Mouse (Mus musculus): ENCODE measurements around the gene Zbtb8b. TPM values are rescaled to one million over a fixed set of nuclear protein-coding genes. Genes with fewer than 3 reads are reported as not detected.
A peak's percentile ranks its signal among the peaks of the same experiment; 100 is the strongest.

Zbtb8b gene
- polyA plus RNA-seq, 1 experiment from 2014 or later = not detected

DNA sequence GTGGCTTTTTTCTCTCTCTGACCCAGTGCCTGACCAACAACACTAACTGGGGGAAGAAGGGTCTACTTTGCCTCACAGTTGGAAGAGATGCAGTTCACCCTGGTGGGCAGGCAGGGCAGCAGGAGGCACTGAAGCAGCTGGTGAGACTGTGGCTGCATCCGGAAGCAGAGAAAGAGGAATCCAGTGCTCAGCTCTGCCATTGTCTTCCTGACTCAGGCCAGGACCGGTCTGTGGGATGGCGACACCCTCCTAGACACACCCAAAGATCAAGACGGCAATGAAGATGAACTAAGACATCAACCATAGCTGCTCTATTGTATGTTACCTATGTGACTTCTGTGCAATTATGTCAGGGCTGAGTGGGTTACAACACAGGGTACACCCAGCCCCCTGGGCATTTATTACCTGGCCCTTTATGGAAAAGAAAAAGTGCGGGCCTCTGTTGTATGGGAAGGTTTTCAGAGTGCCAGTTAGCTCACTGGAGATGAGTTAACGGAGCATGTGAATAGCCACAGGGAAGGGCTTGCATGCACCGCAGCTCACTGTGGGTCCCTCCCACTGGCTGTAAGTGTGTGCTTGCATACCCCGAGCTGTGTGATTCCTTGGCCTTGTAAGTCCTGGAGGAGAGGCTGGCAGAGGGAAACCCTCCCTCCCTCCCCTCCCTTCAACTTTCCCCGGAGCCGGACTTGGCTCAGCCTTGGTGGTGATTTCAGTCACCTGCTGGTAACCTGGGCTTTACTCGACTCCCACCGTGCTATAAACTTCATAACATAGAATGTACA lies 46.4 kb downstream of the Zbtb8b start:
- H3K36me3 ChIP-seq (ENCODE audit: inconsistent target) = no peaks in the 10 kb centered on the region
- no peak overlapping the region for H3K27ac ChIP-seq
- no peaks in the 10 kb centered on the region for H3K79me2 ChIP-seq (ENCODE audit: inconsistent target)
- H3K4me3 ChIP-seq (ENCODE audit: inconsistent target) = no peak overlapping the region
- WGBS (ENCODE audit: missing documents) = 59% methylated on average over 10 of the region's 12 CpGs

DNA sequence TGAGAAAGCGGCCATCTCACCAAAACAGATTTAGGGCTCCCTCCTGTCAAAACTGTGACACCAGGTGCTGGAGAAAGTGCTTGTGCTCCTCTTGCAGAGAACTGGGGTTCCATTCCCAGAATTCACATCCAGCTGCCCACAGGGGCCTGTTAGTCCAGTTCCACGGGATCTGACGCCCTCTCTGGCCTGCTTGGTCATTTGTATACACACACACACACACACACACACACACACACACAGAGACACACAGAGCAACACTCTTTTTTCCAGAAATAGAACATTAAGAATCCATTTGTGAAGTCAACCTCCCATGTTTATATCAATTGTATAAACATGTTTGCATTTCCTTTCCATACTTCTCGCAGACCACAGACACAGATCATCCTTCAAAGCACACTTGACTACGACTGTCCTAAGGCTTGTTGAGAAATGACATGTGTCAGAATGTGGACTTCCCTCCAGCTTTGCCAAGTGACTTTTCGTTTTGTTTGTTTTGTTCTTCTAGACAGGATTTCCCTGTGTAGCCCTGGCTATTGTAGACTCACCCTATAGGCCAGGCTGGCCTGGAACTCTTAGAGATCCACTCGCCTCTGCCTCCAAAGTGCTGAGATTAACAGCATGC lies 49.6 kb downstream of the Zbtb8b start:
- WGBS (ENCODE audit: missing documents) = 85% methylated on average over 7 of the region's 7 CpGs
- H3K79me2 ChIP-seq (ENCODE audit: inconsistent target) = no peaks in the 10 kb centered on the region
- no peaks in the 10 kb centered on the region for H3K36me3 ChIP-seq (ENCODE audit: inconsistent target)
- no peak overlapping the region for H3K27ac ChIP-seq
- H3K4me3 ChIP-seq (ENCODE audit: inconsistent target) = no peak overlapping the region

DNA sequence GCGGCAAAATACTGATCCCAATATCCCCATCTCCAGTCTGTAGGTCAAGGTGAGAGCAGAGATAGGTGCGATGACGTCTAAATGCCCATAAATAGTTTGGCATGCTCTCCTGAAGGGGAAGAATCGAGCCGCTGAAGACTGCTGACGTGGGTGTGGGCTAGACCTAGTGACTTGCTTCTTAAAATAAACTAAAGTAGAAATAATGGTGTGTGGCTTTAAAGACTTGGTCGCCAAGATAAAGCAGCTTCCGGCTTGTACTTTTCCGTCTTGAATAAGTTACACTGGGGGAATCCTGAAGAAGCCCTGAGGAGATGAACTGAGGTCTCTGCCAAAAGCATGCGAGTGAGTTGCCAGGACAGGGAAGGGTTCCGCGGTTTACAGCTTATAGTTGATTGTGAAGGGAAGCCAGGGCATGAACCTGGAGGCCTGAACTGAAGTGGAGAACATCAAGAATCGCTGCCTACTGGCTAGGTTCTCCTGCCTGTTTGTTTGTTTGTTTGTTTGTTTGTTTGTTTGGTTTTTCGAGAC lies 50.4 kb downstream of the Zbtb8b start:
- Histone ChIP-seq H3K79me2 (ENCODE audit: inconsistent target) (no peaks in the 10 kb centered on the region), H3K4me3 (ENCODE audit: inconsistent target) (no peak overlapping the region), H3K27ac (no peak overlapping the region), H3K36me3 (ENCODE audit: inconsistent target) (no peaks in the 10 kb centered on the region)
- WGBS (ENCODE audit: missing documents) = 87% methylated on average over 13 of the region's 14 CpGs

DNA sequence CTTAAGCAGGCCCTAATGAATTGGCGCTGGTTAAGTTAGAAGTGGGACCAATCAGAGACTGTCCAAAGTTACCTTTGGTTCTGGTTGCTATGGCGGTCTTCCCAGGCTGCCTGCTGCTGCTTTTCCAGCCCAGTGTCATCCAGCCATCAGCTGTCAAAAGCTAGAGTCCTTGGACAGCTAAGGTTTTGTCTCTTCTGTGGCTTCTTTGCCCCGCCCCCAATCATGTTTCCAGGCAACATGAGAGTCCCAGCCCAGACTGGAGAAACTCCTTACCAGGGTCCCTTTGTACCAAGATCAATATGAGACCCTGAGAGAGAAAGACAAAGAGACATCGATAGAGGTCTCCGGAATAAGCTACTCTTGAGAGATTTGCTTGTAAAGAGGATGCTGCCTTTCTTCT lies 52.2 kb downstream of the Zbtb8b start:
- H3K79me2 ChIP-seq (ENCODE audit: inconsistent target) = no peaks in the 10 kb centered on the region
- no peak overlapping the region for H3K4me3 ChIP-seq (ENCODE audit: inconsistent target)
- H3K27ac ChIP-seq = no peak overlapping the region
- WGBS (ENCODE audit: missing documents) = 90% methylated on average over 5 of the region's 5 CpGs
- H3K36me3 ChIP-seq (ENCODE audit: inconsistent target) = no peaks in the 10 kb centered on the region

DNA sequence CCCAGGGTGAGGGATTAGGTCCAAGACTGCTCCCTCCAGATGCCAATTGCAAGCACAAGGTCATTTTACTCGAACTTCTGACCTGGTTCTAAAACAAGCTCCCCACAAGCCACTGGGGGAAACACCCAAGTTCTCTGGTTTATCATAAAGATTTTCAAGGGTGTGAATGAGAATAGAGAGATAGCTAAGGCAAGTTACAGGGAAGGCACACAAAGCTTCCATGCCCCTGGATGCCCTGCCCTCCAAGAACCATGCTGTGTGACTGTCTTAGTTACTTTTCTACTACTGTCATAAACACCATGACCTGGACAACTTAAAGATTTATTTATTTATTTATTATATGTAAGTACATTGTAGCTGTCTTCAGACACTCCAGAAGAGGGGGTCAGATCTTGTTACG lies 53.7 kb downstream of the Zbtb8b start:
- Histone ChIP-seq H3K4me3 (ENCODE audit: inconsistent target) (no peak overlapping the region), H3K79me2 (ENCODE audit: inconsistent target) (no peaks in the 10 kb centered on the region), H3K36me3 (ENCODE audit: inconsistent target) (no peaks in the 10 kb centered on the region), H3K27ac (no peak overlapping the region)
- WGBS (ENCODE audit: missing documents) = 67% methylated on average over 1 of the region's 2 CpGs

DNA sequence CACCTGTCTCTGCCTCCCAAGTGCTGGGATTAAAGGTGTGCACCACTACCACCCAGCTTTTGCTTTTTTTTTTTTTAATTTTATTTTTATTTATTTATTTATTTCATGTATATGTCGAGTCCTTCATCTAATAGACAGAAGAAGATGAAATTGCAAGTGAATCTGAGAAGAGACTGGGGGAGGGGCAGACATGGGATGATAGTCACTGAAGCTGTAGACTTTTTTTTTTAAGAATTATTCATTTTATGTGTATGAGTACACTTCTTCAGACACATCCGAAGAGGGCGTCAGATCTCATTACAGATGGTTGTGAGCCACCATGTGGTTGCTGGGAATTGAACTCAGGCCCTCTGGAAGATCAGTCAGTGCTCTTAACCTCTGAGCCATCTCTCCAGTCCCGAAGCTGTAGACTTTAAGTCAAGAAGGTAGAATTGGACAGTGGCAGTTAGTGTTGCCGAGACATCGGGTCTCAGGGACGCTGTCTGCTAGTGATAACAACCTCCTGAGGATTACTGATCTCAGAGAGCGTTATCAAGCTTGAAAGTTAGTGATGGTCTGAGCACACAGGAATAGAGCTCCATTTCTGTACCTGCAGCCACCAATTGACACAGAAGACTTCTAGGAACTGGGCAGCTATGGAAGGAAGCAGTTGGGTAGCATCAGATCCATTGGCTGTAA lies 54.2 kb downstream of the Zbtb8b start:
- no peaks in the 10 kb centered on the region for H3K36me3 ChIP-seq (ENCODE audit: inconsistent target)
- no peak overlapping the region for H3K27ac ChIP-seq
- no peaks in the 10 kb centered on the region for H3K79me2 ChIP-seq (ENCODE audit: inconsistent target)
- WGBS (ENCODE audit: missing documents) = 90% methylated on average over 8 of the region's 8 CpGs
- H3K4me3 ChIP-seq (ENCODE audit: inconsistent target) = no peak overlapping the region

DNA sequence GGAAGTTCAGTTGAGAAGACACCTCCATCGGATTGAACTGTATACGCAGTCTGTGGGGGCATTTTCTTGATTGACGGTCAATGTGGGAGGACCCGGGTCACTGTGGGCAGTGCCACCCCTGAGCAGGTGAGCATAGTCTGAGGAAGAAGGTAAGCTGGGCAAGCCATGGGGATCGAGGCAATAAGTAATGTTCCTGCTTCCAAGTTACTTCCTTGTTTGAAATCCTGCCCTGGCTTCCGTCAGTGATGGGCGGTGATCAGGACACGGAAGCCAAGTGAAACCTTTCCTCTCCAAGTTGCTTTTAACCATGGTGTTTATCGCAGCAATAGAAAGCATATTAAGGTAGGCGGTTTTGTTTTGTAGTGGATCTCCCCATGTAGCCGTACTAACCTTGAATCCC lies 55.0 kb downstream of the Zbtb8b start:
- Histone ChIP-seq H3K36me3 (ENCODE audit: inconsistent target) (no peaks in the 10 kb centered on the region), H3K79me2 (ENCODE audit: inconsistent target) (no peaks in the 10 kb centered on the region), H3K4me3 (ENCODE audit: inconsistent target) (no peak overlapping the region), H3K27ac (no peak overlapping the region)
- 72% methylated on average over 11 of the region's 11 CpGs for WGBS (ENCODE audit: missing documents)

DNA sequence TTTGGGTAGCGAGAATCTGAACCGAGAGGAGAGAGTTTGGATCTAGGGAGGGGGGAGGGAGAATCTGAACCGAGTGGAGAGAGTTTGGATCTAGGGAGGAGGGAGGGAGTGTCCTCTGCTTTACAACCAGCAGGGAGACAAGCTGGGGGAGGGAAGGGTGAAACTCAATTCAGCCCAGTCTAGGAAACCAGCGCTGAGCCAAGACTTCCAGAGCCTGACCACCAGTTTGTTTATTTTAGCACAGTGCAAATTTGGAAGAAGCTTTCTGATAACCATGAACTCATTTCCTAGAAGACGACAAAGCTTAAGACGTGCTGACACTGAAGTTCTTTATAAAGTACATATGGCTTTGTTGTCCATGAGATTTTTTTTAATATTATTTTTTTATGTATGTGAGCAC lies 56.2 kb downstream of the Zbtb8b start:
- H3K36me3 ChIP-seq (ENCODE audit: inconsistent target) = no peaks in the 10 kb centered on the region
- no peak overlapping the region for H3K27ac ChIP-seq
- H3K79me2 ChIP-seq (ENCODE audit: inconsistent target) = no peaks in the 10 kb centered on the region
- WGBS (ENCODE audit: missing documents) = 72% methylated on average over 6 of the region's 6 CpGs
- H3K4me3 ChIP-seq (ENCODE audit: inconsistent target) = no peak overlapping the region

DNA sequence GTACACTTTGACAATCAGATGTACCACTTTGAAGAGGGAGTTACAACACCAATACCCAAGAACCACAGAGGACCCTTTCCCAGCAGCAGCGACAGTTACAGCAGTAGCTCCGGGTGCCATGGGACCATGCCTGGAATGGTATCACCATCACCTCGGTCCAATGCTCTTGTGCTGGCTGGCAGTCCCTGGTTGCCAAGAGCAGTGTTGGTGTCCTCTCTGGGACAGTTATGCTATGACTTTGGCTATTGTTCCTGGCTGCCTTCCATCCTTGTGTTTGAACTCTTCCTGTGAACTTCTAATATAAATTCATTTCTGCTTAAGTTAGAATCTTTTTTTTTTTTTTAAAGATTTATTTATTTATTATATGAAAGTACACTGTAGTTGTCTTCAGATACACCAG lies 57.1 kb downstream of the Zbtb8b start:
- Histone ChIP-seq H3K79me2 (ENCODE audit: inconsistent target) (no peaks in the 10 kb centered on the region), H3K4me3 (ENCODE audit: inconsistent target) (no peak overlapping the region), H3K36me3 (ENCODE audit: inconsistent target) (no peaks in the 10 kb centered on the region), H3K27ac (no peak overlapping the region)
- 100% methylated on average over 3 of the region's 3 CpGs for WGBS (ENCODE audit: missing documents)

DNA sequence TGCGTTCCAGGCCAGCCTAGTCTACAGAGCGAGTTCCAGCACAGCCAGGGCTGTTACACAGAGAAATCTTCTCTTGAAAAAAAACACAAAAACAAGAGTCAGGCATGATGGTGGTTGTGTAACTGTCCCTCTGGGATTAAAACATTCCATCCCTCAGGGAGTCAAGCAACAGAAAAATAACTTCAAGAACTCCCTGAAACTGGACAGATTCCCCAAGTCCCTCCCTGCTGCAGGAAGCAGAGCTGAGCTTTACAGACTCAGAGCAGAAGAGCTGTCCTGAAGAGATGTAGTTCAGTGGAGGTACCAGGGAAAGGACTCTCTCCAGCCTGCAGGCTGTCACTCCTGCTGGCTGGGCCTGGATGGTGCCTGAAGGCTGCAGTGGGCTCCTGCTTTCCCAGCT lies 58.2 kb downstream of the Zbtb8b start:
- no peaks in the 10 kb centered on the region for H3K79me2 ChIP-seq (ENCODE audit: inconsistent target)
- WGBS (ENCODE audit: missing documents) = 97% methylated on average over 2 of the region's 2 CpGs
- no peaks in the 10 kb centered on the region for H3K36me3 ChIP-seq (ENCODE audit: inconsistent target)
- H3K27ac ChIP-seq = no peak overlapping the region
- no peak overlapping the region for H3K4me3 ChIP-seq (ENCODE audit: inconsistent target)

DNA sequence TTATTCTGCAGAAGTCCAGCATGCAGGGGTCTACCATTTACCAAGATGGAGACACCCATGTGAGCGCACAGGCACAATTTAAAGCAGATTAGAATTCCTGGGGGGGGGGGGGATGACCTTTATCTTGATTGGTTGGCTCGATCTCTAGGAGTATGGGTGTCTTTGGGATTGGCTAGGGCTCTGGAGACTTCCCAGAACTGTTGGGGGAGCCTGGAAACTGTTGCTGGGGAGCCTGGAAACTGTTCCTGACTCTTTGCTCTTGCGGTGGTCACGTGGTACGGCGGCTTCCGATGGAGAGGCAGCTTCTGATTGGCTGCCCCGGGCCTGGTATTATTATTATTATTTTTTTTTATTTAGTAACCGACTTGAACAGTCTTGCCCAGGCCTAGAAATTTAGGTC lies 58.6 kb downstream of the Zbtb8b start:
- Histone ChIP-seq H3K79me2 (ENCODE audit: inconsistent target) (no peaks in the 10 kb centered on the region), H3K36me3 (ENCODE audit: inconsistent target) (no peaks in the 10 kb centered on the region), H3K4me3 (ENCODE audit: inconsistent target) (no peak overlapping the region), H3K27ac (no peak overlapping the region)
- WGBS (ENCODE audit: missing documents) = 89% methylated on average over 9 of the region's 9 CpGs

DNA sequence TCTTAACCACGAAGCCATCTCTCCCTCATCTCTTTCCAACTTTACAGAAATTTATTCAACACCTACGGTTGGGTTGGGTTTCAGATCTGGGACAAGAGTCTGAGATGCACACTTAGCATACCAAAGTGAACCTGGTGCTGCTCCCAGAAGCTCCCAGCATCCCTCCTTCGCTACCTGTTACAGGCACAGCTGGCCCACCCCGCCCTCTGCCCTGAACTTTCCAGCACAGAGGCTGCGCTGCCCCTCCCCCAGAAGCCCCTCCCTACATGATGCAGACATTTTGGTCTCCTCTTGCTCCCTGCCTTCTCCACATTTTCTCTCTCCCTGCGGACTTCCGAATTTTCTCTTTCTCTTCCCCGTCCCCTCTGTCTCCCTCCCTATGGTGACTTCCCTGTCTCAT lies 59.5 kb downstream of the Zbtb8b start:
- no peak overlapping the region for H3K4me3 ChIP-seq (ENCODE audit: inconsistent target)
- WGBS (ENCODE audit: missing documents) = 93% methylated on average over 8 of the region's 8 CpGs

DNA sequence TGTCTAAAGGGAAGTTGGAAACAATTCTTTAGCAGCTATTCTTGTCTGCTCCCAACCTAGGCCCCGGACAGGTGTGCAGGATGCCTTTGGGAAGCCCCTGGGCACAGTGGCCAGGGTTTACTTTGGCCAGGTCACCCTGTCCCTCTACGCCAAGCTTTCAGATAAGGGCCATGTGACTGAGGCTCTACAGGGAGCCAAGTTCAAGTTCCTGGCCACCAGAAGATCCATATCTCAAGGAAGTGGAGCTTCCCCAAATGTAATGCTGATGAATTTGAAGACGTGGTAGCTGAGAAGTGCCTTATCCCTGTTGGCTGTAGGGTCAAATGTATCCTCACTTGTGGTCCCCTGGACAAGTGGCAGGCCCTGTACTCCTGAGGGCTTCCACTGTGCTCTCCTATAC lies 60.8 kb downstream of the Zbtb8b start:
- peaks cover 3% of the 10 kb centered on the region; the same call in 1 of the 2 replicates for H3K79me2 ChIP-seq (ENCODE audit: inconsistent target)
- no peak overlapping the region for H3K27ac ChIP-seq
- 67% methylated on average over 3 of the region's 3 CpGs for WGBS (ENCODE audit: missing documents)
- H3K4me3 ChIP-seq (ENCODE audit: inconsistent target) = no peak overlapping the region
- H3K36me3 ChIP-seq (ENCODE audit: inconsistent target) = no peaks in the 10 kb centered on the region

More for the DNA sequence above, 59.5 kb downstream of the Zbtb8b start:
- H3K36me3 ChIP-seq (ENCODE audit: inconsistent target) = no peaks in the 10 kb centered on the region
- peaks cover 3% of the 10 kb centered on the region; the same call in 1 of the 2 replicates for H3K79me2 ChIP-seq (ENCODE audit: inconsistent target)
- no peak overlapping the region for H3K27ac ChIP-seq

DNA sequence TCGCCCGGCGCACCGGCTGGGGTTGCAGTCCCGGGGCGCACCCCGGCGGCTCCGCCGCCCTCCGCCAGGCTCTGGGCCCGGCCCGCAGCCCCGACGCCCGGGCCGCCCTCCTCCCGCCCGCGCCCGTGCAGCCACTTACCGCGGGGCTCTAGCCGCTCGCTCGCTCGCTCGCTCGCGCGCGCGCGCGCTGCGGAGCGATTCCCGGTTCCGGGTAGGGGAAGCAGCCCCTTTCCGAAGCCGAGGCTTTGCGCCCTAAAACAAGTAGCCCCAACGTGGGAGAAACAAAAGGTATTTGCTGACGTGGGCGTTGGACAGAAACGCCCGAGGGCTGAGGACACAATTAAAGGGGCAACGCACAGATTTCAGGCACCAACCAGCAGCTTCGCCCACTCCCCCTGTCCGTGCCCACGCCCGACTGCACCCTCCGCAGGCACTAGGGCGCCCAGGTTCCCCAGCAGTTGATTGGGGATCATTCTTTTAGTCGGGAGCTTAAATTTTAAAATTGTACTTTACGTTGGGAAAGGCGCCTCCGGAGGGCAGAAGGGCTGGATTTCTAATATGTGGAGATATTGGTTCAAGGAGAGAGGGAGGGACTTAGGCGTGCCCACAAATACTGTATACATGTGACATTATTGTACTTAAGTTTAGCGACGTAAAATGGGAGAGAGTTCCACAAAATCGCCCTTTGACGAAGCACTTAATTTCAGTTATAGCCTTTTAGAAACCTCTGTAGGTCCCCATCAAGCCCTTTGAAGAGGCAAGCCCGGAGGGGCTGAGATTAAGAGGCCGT lies 62.9 kb downstream of the Zbtb8b start, which contains the start of gene Zbtb8a:
Zbtb8a (minus strand) TSS at position 516 of the 790 bp plus-strand sequence.
- Histone ChIP-seq H3K36me3 (ENCODE audit: inconsistent target) (no peaks in the 10 kb centered on the region), H3K79me2 (ENCODE audit: inconsistent target) (peaks cover 3% of the 10 kb centered on the region; the same call in 1 of the 2 replicates)
- 2% methylated on average over 44 of the region's 65 CpGs for WGBS (ENCODE audit: missing documents)

More for the DNA sequence above, 62.9 kb downstream of the Zbtb8b start, which contains the start of gene Zbtb8a:
- Histone ChIP-seq H3K27ac (peak within 1 kb of the TSS; percentile 52), H3K4me3 (ENCODE audit: inconsistent target) (peak within 1 kb of the TSS; percentile 85)

All from macrophage (primary cell).